Mouse (Mus musculus): Measurements from ENCODE around the gene Pdia4.
A peak's percentile ranks its signal among the peaks of the same experiment; 100 is the strongest.
"Not testable (repeated sequence)": the region's sequence is repeated elsewhere in the genome, so short reads cannot be mapped to it uniquely, and the experiment has no call there.

Gene Pdia4

DNA sequence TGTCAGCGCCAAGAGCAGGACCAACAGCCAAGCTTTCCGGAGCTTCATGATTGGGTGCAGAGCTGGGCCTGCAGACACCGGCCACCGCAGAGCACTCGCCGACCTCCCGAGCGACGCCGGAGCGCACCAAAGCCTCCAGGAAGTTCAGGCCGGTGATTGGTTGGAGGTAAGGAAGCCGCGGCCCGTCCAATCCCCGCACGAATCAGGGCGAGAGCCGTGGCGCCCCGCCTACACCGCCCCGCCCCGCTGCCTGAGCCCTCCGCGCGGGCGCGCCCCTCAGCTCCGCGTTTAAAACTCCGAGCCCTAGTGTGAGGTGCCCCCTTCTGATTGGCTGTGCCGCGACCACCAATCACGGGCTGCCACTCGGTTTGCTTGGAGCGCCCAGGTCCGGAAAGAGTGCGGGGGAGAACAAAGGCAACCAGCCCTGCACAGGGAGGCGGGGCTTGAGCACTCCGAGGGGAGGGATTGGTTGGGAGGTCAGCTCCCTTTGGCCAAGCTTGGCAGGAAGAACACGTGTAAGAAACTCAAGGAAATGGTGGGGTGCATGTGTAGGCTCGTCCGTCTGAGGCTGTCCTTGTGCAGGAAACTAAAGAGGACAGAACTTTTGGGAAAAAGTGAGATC lies at the start of gene Pdia4:
Pdia4 (minus strand) TSS at position 174 of the 622 bp plus-strand sequence.
- peak; percentile 89 for DNase-seq (ENCODE audit: low spot score)

DNA sequence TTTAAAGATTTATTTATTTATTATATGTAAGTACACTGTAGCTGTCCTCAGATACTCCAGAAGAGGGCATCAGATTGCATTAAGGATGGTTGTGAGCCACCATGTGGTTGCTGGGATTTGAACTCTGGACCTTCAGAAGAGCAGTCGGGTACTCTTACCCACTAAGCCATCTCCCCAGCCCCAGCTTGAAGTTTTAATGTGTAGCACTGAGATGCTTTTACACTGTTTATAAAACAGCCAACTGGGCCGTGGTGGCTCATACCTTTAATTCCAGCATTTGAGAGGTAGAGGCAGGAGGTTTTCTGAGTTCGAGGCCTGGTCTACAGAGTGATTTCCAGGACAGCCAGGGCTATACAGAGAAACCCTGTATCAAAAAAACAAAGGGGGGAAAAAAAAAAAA lies 44.5 kb upstream of the Pdia4 start:
- DNase-seq (ENCODE audit: low spot score), result not testable (repeated sequence)

DNA sequence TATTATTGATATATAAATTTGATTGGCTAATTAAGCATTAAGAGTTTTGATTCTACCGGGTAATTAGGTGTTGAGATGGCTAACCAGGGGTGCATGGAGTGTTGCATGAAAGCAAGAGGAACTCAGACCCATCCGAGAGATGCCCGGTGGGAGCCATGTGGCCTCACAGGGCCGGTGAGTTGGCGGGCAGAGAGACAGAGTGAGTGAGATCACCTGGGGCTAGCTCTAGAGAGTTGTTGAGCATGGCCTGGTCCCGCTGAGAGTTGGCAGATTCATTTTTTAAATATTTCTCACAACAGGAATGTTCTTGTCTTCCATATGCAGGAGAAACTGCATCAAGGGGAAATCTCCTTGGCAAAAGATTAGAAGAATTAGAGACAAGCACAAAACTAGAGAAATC lies 44.0 kb upstream of the Pdia4 start:
- no peak for DNase-seq (ENCODE audit: low spot score)

DNA sequence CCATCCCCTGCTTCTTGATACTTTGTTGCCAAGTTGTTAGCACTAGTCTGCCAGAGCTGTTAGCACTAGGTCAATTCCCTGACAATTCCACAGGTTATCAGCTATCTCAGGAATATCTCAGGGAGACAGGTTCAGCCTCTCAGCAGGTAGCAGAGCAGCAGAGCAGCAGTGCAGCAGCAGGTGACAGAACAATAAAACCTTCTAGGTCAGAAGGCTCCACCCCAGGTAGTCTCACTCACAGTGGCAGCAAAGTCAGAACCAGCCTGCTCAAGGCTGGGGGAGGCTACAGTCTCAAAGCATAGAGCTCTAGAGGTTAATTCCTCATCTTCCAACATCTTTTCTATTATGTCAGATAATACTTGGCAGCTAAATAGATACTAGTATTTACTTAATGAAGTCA lies 32.5 kb upstream of the Pdia4 start:
- DNase-seq (ENCODE audit: low spot score), result no peak

DNA sequence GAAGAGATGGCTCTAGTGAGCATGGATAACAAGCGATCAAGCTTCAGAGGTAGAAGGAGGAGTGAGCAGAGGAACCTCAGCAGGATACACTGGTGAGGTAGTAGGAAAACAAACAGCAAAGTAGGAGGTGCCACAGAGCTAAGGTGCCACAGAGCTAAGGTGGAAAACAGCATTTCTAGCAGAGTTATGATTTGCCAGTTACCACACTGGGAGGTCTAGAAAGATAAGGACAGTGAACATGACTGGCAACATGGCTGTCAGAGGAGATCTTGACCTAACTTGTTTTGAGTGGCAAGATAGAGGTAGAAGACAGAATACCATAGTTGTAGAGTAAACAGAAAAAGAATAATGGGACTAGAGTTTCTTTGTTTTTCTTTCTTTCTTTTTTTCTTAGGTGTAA lies 29.1 kb upstream of the Pdia4 start:
- DNase-seq (ENCODE audit: low spot score), result no peak

DNA sequence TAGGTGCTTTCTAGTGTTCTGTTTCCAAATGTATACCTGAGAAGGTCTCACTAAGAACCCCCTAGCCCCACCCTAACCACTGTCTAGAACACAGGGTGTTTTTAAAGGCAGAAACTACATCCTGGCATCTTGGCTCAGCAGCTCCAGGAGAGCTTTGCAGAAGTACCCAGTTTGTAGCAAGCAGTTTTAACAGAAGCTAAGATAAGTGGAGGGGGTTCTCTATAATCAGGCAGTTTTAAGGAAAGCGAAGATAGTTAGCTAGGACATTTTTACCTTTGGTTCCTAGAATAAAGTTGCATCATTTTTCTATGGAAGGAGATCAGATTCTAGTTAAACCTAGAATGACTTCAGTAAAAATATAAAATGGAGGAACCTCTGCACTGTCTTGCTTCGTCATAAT lies 28.6 kb upstream of the Pdia4 start:
- DNase-seq (ENCODE audit: low spot score), result no peak

DNA sequence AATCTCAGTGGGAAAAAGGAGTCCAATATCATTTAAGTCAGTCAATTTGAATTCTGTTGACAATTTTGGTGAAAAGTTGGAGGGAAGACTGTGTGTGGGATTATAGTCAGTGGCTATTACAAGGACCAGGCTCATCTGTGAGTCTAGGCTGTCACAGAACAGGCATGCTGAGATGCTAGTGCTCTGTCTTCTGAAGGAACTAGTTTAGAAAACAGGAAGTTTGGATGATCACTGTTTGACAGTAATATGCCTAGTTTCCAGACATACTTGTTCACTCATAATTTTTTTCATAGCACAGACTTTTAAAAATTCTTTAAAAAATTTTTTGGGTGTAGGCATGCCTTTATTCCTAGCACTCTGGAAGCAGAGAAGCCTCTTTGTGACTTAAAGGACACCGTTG lies 27.8 kb upstream of the Pdia4 start:
- DNase-seq (ENCODE audit: low spot score), result no peak

DNA sequence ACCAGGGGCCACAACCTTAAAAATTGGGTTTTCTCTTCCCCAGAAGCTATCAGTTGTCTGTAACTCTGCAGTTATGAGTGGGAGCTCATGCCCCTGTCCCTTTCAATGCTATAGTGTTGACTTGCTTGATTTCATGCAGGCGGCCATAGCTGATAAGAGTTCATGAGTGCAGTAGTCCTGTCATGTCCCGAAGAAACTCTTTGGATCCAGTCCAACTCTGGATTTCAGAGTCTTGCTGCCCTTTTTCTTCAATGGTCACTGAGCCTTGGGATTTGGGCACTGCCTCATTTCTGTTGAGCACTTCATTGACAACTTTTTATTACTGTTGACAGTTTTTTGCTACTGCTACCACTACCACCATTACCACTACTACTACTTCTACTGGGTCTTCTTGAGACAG lies 24.4 kb upstream of the Pdia4 start:
- DNase-seq (ENCODE audit: low spot score), result no peak

DNA sequence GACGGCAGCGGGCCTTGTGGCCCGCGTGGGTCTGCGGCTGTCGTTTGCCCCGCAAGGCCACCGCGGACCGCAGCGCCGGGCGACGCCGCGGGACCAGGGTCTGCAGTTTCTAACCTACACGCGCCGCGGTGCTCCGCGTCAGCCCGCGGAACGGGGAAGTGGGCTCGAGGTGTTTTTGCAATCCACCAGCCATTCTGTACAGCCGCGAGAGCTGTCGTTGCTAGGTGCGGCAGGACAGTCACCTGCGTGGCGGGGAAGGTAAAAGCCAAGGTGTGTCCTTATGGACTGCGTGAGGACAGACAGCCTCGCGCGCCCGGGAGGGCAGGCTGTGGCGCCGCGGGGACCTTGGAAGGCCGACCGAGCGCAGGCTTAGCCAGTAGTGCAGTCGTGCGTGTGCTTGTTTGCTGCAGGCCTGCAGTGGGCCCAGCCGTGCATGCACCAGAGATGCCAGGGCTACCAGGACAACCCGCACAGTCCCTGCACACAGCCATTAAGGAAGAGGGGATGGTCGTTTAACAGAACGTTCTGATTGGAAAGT lies 22.8 kb upstream of the Pdia4 start:
- no peak for DNase-seq (ENCODE audit: low spot score)

DNA sequence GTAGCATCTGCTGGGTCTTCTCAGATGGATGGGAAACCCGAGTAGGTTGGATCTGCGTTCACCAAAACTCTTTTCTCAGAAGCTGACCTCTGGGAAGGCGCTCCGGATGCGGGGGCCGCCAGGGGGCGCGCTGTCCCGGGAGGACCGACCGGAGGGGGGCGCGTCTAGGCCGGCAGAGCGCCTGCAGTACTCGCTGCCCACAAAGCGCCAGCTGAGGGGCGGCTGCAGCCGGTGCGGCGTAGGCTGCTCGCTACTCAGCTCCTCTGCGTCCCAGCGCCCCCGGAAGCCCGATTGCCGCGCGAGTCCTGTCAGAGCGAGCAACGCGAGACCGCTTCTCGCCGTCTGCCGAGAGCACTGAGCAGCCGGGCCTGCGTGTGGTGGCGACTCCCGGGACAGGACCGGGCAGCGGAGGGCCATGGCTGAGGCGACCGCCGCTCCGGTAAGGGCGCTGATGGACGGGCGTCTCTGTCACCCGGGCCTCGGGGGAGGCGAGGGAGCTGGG lies 22.3 kb upstream of the Pdia4 start, which contains the start of gene Zfp398:
Zfp398 (plus strand) TSS at position 180 of the 502 bp plus-strand sequence.
- peak; percentile 82 for DNase-seq (ENCODE audit: low spot score)

DNA sequence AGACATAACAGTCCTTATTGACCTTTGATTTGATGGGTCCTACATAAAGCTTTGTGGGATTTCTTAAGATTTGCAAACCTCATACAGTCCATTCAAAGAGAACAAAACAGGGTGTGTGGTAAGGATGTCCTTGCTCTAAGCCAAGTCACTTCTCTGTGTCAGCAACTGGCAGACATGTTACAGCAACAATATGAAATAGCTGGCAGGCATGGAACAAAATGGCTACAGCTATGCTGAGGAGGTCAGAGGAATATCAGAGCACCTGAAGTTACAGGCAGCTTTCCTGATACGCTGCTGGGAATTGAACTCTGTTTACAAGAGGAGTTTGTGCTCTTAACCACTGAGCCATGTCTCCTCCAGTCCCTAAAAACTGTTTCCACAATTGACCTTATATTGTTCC lies 19.0 kb upstream of the Pdia4 start:
- no peak for DNase-seq (ENCODE audit: low spot score)

DNA sequence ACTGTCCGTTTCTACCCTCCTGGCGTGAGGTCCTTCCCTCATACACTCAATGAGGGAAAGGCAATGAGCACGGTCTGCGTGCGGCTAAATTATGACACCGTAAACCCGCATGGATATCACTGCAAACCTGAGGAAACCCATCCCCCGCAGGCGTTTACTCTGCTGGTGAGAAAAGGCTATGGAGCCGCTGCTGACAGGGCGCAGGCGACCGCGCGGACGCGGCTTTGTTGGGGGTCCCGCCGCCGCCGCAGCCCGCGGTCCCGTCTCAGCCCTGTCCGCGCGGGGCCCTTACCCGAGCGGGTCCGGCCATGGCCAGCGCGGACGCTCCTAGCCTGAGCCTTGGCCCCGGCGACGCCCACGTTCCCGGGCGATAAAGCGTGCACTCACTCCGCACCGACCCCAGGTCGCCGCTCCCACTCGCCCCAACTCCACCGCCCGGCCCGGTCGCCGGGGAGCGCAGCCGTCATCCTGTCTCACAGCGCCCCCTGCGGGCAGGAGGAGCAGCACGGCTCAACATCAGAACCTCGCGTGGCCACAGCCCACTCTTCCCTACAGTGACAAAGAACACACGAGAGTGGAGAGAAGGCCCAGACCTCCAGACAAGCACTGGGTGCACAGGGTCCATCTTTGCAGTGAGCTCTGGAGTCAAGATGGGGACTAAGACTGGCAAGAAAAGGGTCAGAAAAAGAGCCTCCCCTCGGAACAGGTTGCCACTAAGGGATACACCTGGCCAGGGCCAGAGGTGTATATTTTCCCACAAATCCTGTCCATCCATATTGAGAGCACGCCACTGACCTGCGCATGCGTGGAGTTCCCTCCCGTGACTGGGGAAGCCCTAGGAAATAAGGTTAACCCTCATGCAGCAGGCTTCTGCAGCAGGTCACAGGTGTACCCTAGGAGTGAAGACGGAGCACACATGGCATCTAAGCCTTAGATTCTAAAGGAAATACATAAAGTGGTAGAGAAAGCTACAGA lies 17.2 kb upstream of the Pdia4 start, which contains the start of gene Zfp786:
Zfp786 (minus strand) TSS at position 764 of the 975 bp plus-strand sequence.
- peak; percentile 80 for DNase-seq (ENCODE audit: low spot score)

DNA sequence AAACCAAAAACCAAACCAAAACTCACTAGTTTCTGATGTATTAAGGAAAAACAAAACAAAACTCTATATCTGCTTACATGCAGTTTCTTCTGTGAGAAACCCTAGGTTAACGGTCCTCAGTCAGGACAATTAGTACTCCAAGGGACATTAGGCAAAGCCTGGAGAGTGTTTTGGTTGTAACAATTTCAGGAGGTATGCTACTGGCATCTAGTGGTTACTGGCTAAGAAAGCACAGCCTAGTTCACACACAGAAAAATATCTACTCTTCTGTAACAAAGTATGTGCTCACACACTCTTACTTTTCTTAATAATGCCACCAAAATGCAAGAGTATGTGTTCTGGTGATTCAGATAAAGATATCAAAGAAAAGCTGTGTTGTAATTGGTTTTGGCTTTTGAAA lies 15.7 kb upstream of the Pdia4 start:
- DNase-seq (ENCODE audit: low spot score), result no peak

DNA sequence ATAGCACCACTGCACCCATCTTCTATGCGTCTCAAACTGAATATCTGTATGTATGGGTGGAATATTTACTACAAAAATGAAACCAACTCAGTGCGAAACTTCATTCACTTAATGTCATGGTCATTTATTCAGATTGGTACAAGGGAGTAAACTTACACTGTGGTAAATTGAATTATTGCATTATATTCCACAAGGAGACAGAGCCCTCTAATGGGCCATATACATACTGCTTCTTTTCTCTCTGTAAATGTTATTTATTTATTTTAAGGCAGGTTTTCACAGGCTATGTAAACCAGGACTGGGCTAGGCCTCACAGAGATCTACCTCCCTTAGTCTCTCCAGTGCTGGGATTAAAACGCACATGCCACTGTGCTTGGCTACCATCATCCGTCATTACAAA lies 14.2 kb upstream of the Pdia4 start:
- no peak for DNase-seq (ENCODE audit: low spot score)

DNA sequence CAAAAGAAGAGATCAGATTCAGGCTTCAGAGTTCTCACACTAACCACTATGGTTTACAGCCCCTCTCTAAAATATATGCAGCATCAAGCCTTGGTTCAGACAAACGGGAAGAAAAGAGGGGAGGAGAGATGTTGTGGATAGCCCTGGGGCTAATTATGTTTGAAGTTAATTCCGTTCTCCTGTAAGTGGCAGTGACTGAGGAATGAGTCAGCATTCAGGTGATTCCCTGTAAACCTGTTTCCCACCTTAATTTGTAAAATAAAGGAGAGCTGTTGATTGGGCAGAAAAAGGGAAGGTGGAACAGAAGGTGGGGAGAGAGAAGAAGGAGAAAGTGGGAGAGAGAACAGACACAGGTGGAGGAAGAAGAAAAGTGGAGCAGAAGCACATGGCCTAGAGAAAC lies 11.0 kb upstream of the Pdia4 start:
- no peak for DNase-seq (ENCODE audit: low spot score)

DNA sequence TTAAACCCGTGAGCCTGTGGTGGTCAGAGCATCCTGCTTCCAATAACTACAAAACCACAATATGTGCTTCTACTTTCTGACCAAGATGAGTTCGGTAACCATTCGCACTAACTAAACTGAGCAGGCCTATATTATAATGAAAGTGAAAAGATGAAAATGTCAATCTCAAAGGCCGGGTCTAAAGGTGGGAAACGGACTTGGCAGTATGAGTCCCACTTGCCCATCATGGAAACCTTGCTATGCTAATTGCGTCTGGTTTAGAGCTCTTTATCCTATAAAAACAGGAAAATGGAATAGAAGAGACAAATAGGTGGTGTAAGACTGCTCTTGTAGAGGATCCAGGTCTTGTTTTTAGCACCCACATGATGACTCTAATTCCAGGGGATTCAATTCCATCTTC lies 8.5 kb upstream of the Pdia4 start:
- DNase-seq (ENCODE audit: low spot score), result no peak

DNA sequence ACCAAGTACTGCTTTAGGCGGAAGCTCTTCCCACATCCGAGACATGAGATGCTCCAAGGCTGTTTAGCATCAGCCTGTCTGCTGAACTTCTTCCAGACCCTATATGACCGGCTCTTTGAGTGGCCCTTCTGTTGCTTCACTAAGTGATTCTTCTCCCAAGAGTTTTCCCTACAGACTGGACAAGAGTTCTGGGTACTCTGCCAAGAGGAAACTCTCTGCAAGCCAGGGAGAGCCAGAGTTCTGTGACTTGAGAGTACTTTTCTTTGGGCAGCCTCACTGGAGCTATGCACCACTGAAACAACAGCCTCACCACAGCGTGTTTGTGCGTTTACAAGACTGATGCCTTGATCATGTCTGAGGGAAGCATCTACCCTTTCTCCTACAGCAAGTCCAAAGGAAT lies 8.0 kb upstream of the Pdia4 start:
- no peak for DNase-seq (ENCODE audit: low spot score)

DNA sequence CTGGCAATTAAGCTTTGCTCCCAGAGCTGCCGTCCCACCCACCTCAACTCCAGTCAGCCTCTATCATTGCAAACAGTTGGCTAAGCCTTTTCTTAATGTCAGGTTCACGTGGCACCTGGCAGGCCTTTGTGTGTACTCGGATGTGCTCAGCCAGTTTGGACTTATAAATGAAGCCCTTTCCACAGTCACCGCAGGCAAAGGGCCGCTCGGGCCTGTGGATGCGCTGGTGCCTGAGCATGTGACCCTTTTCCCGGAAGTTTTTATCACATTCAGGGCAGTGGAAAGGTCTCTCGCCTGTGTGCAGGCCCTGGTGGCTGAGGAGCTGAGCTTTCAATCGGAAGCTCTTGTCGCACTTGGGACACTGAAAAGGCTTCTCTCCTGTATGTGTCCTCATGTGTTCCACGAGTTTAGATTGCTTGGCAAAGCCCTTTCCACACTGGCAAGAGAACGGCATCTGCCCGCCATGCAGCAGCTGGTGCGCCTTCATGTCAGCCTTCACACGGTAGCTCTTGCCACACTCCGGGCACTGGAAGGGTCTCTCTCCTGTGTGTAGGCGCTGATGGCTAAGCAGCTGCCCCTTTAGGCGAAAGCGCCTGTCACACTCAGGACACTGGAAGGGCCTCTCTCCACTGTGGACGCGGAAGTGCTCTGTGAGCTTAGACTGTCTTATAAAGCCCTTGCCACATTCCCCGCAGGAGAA lies 6.5 kb upstream of the Pdia4 start:
- DNase-seq (ENCODE audit: low spot score), result no peak

DNA sequence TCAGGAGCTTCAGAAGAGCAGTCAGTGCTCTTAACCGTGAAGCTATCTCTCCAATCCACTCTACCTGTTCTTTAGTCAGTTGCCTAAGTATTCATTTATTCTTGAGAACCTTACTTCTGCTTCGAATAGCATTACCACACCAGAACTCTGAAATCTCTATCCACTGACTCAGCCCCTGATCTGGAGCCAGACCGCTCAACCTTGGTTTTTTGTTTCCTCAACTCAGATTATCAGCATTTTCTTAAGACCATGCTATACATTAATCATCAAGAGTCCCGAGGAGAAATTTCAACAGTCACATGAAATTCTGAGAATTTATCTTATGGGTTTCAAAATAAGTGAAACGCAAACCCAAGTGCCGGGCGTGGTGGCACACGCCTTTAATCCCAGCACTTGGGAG lies 5.5 kb upstream of the Pdia4 start:
- DNase-seq (ENCODE audit: low spot score), result no peak

DNA sequence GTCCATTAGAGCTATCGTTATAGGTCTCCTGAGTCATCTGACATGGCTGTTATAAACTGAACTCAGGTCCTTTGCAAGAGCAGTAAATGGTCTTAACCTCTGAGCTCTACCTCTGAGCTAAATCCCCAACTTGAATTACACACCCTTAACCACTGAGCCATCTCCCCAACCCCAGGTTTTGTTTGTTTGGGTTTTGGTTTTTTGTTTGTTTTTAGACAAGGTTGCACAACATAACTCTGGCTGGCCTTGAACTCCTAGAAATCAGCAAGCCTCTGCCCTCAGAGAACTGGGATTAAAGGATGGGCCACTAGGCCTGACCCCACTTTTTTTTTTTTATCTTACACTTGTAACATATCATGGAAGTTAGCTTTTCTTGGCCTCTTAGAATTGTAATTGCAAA lies 2.9 kb upstream of the Pdia4 start:
- no peak for DNase-seq (ENCODE audit: low spot score)

DNA sequence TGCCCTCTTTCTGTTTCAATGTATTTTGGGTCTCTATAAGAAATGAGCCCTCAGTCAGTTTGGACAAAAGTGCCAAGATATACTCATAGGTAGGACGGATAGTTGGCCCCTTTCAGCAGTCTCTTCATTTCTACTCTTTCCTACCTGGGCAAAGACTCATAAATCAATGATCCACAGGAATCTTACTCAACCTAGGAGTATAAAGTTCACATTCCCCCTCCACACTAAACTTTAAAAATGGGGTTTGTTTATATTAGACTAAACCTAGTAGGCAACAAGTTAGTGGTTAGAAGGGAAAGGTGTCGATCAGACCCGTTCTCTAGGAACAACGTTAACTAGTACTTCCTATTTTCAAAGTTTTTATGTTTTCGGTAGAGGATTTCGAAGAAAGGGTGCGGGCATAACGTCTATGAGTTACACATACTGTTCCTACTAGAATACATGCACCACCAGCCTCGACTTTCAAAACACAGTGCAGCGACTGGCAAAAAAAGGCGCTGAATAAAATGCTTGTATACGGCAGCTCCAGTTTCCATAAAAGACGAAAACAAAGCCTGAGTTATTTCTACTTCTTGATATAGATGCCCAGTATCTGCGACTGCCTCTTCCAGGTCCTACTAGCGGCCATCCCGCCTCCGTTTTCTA lies 837 bp downstream of the Pdia4 start:
- no peak for DNase-seq (ENCODE audit: low spot score)

DNA sequence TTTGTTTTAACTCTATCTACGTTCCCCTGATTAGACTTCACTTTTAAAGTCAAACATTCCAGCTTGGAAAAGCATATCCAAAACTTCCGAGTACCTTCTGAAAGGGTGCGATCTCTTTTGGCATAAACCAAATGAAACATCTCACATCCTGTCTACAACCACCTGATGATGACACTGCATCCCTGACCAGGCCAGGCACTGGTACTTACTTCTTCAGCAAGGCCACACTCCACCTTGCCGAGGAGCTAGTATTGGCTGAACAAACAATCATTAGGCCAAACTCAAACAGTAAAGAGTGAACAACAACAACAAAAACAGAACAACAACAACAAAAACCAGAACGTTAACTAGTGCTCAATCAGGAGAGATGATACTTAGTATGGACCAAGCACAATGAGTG lies 1.9 kb downstream of the Pdia4 start:
- DNase-seq (ENCODE audit: low spot score), result no peak
